Mouse (Mus musculus): ENCODE data around the gene Bsdc1.
A peak's percentile ranks its signal among the peaks of the same experiment; 100 is the strongest.

DNA sequence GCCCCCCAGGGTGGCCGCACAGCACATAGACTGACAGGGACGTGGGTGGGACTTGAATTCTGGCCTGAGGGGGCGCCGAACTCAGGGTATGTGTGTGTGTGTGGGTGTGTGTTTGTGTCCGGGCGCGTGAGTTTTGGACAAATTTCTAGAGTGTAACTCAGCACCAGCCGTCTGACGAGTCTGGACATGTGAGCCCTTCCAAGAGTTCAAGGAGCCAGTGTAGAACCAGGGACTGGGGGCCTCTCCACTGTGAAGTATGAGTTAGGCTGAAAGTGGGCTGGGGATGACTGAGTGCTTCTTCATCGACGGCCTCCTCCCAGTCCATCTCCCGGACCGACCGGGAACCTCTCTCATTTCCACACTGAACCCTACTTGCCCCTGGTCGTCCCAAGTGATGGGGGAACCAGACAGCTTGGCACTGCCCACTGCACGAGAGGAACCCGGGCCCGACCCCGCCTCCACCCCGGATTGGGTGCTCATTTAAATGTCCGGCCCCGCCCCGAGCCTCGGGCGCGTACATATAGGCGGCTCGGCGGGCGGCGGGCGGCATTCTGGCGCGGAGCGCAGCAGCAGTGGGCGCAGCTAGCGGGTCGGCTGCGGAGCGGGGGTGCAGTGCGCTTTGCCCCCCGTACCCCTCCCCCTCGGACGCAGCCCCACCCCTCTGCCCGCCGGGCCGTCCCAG, 51.8 kb downstream of the Bsdc1 start, which contains the start of gene Marcksl1:
- TF ChIP-seq POLR2A (IDR thresholded peaks at IDR 0.05; ENCODE audit: insufficient read depth, low read depth, low read length) (peak; percentile 86), CTCF (IDR thresholded peaks at IDR 0.05; ENCODE audit: insufficient read depth, low read depth, low read length) (no peak)
